Mouse (Mus musculus) liver, embryonic 12.5 days (tissue): ENCODE data around the gene Gm19426. TPM values are rescaled to one million over a fixed set of nuclear protein-coding genes. Genes with fewer than 3 reads are reported as not detected.

ENCODE experiments used
- ATAC-seq: fragments of 200-750 bp; cut with Nextera tagmentation; 2 replicates; pipeline ENCODE4 v1.8.0; 2017; ENCODE audit warnings: moderate number of reproducible peaks, mild to moderate bottlenecking, moderate library complexity
- H3K27ac ChIP-seq: fragments of 300-500 bp; sonication (generic); 2 replicates; pipeline ENCODE4 v1.5.1; 2016; ENCODE audit warnings: mild to moderate bottlenecking
- H3K27me3 ChIP-seq: fragments of 300-500 bp; sonication (generic); replicated peaks from 2 replicates; pipeline ENCODE4 v1.6.1; 2016; ENCODE audit warnings: mild to moderate bottlenecking, moderate library complexity
- H3K36me3 ChIP-seq: fragments of 300-500 bp; sonication (generic); 2 replicates; pipeline ENCODE4 v1.6.1; 2016; ENCODE audit warnings: mild to moderate bottlenecking, moderate library complexity
- H3K4me1 ChIP-seq: fragments of 300-500 bp; sonication (generic); 2 replicates; pipeline ENCODE4 v1.6.1; 2016
- H3K4me2 ChIP-seq: fragments of 300-500 bp; sonication (generic); 2 replicates; pipeline ENCODE4 v1.6.1; 2016; ENCODE audit warnings: mild to moderate bottlenecking, moderate library complexity
- H3K4me3 ChIP-seq: fragments of 300-500 bp; sonication (generic); 2 replicates; pipeline ENCODE4 v1.5.1; 2016; ENCODE audit warnings: mild to moderate bottlenecking, moderate library complexity
- H3K9ac ChIP-seq: fragments of 300-500 bp; sonication (generic); 2 replicates; pipeline ENCODE4 v1.6.1; 2016; ENCODE audit warnings: mild to moderate bottlenecking, moderate library complexity
- H3K9me3 ChIP-seq: fragments of 300-500 bp; sonication (generic); replicated peaks from 2 replicates; pipeline ENCODE4 v1.6.1; 2016; ENCODE audit warnings: mild to moderate bottlenecking, moderate library complexity
- WGBS: fragments of 180-500 bp; shearing (Covaris S2); methylation state at CpG from one replicate; pipeline ENCODE4 v1.1.7; 2016; ENCODE audit not compliant: insufficient replicate concordance; 5-methylcytosine and 5-hydroxymethylcytosine counted together
- polyA plus RNA-seq: library from polyadenylated mRNA; unstranded; fragments of >200 nt; fragmentation: Nextera tagmentation; extraction: Ambion mirVana; gene quantifications from 2 replicates; pipeline ENCODE4 v1.2.1, GENCODE M21; 2016

The Gm19426 gene
- 3.8 and 3.9 TPM in 2 replicates for polyA plus RNA-seq

DNA sequence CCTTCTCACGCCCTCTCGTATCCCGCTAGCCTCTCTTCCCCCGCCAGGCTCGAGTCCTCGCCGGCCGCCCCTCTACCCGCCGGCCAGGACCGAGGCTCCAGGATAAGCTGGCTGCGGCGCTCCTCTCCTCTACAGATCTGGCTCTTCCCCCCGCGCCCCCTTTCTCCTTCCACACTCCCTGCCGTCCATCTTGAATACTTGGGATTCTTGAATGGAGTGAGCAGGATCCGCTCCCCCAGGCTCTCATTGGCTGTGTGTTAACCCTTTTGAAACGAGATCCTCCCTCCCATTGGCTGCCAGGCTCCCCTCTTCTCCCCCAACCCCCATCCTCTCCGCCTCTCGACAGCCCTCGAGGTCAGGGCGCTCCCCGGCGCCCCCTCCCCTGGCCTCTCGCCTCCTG, at the start of gene Gm19426:
Gm19426 (minus strand) TSS at position 95 of the 400 bp plus-strand sequence.
- Histone ChIP-seq H3K27ac (peak within 1 kb of the TSS; percentile 90), H3K4me2 (peak within 1 kb of the TSS; percentile 89), H3K4me1 (peaks cover 70% of the 10 kb centered on the region), H3K27me3 (peaks cover 15% of the 10 kb centered on the region; the same call in 1 of the 2 replicates), H3K4me3 (peak within 1 kb of the TSS; percentile 76), H3K9me3 (no peaks in the 10 kb centered on the region), H3K9ac (peak within 1 kb of the TSS; percentile 90), H3K36me3 (peaks cover 35% of the 10 kb centered on the region)
- ATAC-seq = peak; percentile 82
- WGBS = 1% methylated on average over 24 of the region's 25 CpGs

DNA sequence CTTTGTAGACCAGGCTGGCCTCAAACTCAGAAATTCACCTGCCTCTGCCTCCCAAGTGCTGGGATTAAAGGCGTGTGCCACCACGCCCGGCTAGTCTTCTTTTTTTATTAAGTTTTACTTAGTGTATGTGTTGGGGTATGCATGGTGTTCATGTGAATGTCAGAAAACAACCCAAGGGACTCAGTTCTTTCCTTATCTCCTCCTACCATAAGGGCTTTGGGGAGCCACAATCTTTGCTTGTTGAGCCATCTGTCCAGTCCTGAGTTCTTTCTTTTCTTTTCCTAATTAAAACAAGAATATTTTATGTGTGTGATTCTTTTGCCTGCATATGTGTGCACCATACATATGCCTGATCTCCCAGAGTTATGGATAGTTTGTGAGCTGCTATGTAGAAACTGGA, 49.7 kb upstream of the Gm19426 start:
- H3K27me3 ChIP-seq = peaks cover 23% of the 10 kb centered on the region
- ATAC-seq = peak; percentile 78
- peak overlapping the region; percentile 49 for H3K27ac ChIP-seq
- peak overlapping the region; percentile 11 for H3K4me2 ChIP-seq
- H3K4me1 ChIP-seq = peaks cover 60% of the 10 kb centered on the region
- H3K4me3 ChIP-seq = no peak overlapping the region
- H3K9me3 ChIP-seq = peaks cover 20% of the 10 kb centered on the region
- no peak overlapping the region for H3K9ac ChIP-seq
- peaks cover 5% of the 10 kb centered on the region; the same call in 1 of the 2 replicates for H3K36me3 ChIP-seq
- 32% methylated on average over 3 of the region's 3 CpGs for WGBS

DNA sequence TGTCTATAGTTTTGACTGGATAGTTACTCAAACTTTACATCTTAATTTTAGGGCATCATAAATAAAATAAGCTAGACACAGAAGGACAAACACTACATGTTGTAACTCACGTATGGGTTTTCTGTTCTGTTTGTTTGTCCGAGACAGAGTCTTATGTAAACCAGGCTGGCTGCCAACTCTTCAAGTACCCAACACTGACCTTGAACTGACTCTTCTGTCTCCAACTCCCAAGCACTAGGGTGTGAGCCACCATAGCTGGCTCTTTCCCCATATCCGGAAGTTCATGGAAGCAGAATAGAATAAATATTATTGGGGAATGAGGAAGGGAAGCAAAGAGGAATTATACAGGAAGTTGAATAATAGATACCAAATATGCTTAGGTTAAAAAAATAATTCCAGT, 49.1 kb upstream of the Gm19426 start:
- 75% methylated on average over 3 of the region's 3 CpGs for WGBS
- Histone ChIP-seq H3K9me3 (peaks cover 20% of the 10 kb centered on the region), H3K27me3 (peaks cover 29% of the 10 kb centered on the region), H3K4me2 (peak overlapping the region; percentile 23), H3K27ac (no peak overlapping the region), H3K9ac (no peak overlapping the region), H3K4me1 (peaks cover 55% of the 10 kb centered on the region), H3K4me3 (peak overlapping the region; percentile 16; the same call in 1 of the 2 replicates), H3K36me3 (peaks cover 5% of the 10 kb centered on the region; the same call in 1 of the 2 replicates)
- ATAC-seq = no peak

DNA sequence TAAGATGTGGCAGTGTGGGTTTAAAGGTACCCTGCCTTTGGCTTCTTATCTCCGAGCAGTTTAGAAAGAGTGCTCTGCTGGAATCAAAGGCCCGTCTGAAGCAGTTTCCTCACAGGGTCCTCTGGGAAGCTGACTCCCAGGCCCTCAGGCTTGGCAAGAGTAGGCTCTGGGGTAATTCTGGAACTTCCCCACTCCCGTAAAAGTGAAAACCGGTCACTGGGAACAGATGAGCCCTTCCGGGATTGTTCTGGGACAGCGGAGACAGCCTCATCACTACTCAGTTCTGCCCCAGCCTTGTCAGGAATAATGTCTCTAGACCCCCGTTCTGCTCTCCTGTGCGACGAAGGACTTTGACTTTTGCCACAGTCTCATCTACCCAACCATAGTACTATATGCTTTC, 47.0 kb upstream of the Gm19426 start:
- no peak overlapping the region for H3K27ac ChIP-seq
- H3K4me3 ChIP-seq = no peak overlapping the region
- H3K4me1 ChIP-seq = peaks cover 51% of the 10 kb centered on the region
- no peak overlapping the region for H3K4me2 ChIP-seq
- H3K9me3 ChIP-seq = peaks cover 14% of the 10 kb centered on the region
- WGBS = 51% methylated on average over 9 of the region's 9 CpGs
- no peak overlapping the region for H3K9ac ChIP-seq
- peaks cover 37% of the 10 kb centered on the region for H3K27me3 ChIP-seq
- ATAC-seq = no peak
- H3K36me3 ChIP-seq = peaks cover 5% of the 10 kb centered on the region; the same call in 1 of the 2 replicates

DNA sequence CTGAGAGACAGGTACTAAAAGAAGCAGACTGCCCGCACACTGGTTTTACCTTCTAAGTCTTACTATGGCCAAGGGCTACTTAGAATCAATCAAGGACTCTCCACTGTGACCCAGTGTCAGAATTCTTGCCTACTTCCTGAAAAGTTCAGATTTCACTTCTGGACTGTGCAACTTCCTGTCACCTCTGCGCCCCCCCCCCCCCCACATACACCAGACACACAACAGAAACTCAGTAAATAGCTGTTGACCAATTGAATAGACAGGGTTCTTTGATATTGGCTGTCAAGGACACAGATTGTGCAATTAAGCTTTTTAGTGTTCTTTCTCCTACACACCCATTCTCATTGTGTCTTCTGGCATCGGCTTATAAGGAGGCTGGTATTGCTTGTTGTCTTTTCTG, 44.9 kb upstream of the Gm19426 start:
- ATAC-seq = no peak

DNA sequence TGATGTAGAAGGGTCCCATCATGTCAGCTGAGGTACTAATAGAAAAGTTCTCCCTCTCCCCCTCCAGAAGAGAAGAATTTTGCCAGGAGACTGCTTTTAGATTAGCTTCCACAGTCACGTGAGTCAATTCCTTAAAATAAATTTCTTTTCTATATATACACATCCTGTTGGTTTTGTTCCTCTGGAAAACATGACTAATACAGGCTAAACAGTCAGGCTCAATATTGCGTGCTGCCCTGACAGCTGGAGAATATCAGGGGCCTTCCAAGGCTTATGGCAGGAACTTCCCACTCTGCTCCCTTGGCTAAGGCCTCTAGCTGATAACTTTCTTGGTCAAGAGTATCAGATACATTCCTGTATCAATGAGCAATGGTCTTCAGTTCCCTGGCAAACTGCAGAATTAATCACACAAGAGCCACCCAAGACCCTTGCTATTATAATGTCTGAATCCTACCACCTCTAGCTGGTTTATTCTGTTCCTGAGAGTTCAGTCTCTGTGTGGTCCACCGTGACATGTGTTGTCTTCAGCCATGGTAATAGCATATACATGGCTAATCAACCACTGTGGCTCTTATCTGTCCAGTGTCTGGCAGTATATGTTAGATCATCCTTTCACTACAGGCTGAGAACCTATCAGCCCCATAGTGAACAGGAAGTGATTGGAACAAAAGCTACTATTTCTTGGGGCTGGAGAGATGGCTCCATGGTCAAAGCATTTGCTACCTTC, 40.5 kb upstream of the Gm19426 start:
- 49% methylated on average over 3 of the region's 3 CpGs for WGBS
- no peak overlapping the region for H3K4me3 ChIP-seq
- H3K4me2 ChIP-seq = no peak overlapping the region
- no peaks in the 10 kb centered on the region for H3K36me3 ChIP-seq
- no peak overlapping the region for H3K9ac ChIP-seq
- 0 out of 2 replicates have a peak overlapping the region, but pooled peaks have one; percentile 17 for H3K27ac ChIP-seq
- peaks cover 27% of the 10 kb centered on the region for H3K27me3 ChIP-seq
- peaks cover 15% of the 10 kb centered on the region for H3K4me1 ChIP-seq
- no peaks in the 10 kb centered on the region for H3K9me3 ChIP-seq
- no peak for ATAC-seq

More for the DNA sequence above, 44.9 kb upstream of the Gm19426 start:
- Histone ChIP-seq H3K9me3 (no peaks in the 10 kb centered on the region), H3K27me3 (peaks cover 37% of the 10 kb centered on the region), H3K27ac (no peak overlapping the region), H3K36me3 (no peaks in the 10 kb centered on the region), H3K4me3 (no peak overlapping the region), H3K4me2 (no peak overlapping the region), H3K4me1 (peaks cover 37% of the 10 kb centered on the region), H3K9ac (no peak overlapping the region)
- WGBS = 46% methylated on average over 3 of the region's 3 CpGs

DNA sequence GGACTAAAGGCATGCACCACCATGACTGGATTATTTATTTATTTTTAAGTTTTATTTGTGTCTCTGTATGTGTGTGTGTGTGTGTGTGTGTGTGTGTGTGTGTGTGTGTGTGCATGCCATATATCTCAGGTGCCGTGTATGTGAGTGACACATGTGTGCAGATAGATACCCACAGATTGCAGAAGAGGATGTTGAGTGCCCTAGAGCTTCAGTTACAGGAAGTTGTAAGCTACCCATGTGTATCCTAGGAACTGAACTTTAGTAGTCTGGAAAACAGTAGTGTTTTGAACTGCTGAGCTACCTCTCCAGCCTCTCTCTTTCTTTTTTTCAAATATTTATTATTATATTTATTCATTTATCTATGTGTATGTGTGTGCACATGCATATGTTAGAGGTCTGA, 39.9 kb upstream of the Gm19426 start:
- Histone ChIP-seq H3K9me3 (no peaks in the 10 kb centered on the region), H3K9ac (no peak overlapping the region), H3K36me3 (no peaks in the 10 kb centered on the region), H3K4me1 (peaks cover 10% of the 10 kb centered on the region), H3K27ac (no peak overlapping the region), H3K27me3 (peaks cover 30% of the 10 kb centered on the region), H3K4me3 (no peak overlapping the region), H3K4me2 (no peak overlapping the region)
- WGBS = 18% methylated on average over 1 of the region's 1 CpGs
- ATAC-seq = no peak

DNA sequence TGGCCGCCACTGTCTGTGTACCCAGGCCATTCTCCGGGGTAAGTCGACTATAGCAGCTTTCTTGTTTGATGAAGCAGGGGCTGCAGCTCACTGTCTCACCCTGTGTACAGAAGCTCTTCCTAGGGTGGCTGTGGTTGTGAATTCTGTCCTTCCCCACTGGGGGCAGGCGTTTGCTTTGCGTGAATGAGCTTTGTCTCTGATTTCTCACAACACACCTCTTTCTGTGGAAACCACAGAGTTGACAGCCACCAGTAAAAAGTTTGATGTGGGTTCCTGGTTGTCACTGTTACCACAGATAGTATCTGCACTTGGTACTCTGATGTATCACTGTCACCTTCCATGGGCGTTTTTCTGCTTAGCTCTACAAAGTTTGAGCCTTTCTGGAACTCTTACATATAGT, 35.8 kb upstream of the Gm19426 start:
- no peak for ATAC-seq
- no peak overlapping the region for H3K9ac ChIP-seq
- no peaks in the 10 kb centered on the region for H3K9me3 ChIP-seq
- H3K27me3 ChIP-seq = peaks cover 49% of the 10 kb centered on the region
- no peaks in the 10 kb centered on the region for H3K36me3 ChIP-seq
- 38% methylated on average over 6 of the region's 6 CpGs for WGBS
- H3K4me1 ChIP-seq = peaks cover 11% of the 10 kb centered on the region
- no peak overlapping the region for H3K27ac ChIP-seq
- H3K4me3 ChIP-seq = no peak overlapping the region
- no peak overlapping the region for H3K4me2 ChIP-seq

DNA sequence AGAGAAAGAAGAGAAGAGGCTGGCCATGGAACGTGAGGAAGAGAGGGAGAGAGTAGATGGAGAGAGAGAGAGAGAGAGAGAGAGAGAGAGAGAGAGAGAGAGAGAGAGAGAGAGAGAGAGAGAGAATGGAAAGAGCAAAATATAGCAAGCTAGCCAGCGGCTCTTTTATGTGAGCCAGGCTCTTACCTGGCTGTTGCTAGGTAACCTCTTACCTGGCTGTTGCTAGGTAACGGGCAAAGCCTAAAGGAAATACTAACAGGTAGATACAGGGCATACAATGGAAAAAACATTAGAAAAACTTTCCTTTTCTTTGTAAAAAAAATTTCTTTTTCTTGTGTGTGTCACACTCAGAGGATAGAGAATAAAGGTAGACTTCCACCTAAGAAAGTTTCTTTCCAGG, 34.3 kb upstream of the Gm19426 start:
- Histone ChIP-seq H3K9me3 (no peaks in the 10 kb centered on the region), H3K4me2 (no peak overlapping the region), H3K4me3 (no peak overlapping the region), H3K9ac (no peak overlapping the region), H3K27ac (no peak overlapping the region), H3K36me3 (0 out of 2 replicates have a peak, but pooled peaks cover 3% of the 10 kb centered on the region), H3K4me1 (peaks cover 10% of the 10 kb centered on the region), H3K27me3 (peaks cover 63% of the 10 kb centered on the region)
- no peak for ATAC-seq
- WGBS = 53% methylated on average over 3 of the region's 3 CpGs

DNA sequence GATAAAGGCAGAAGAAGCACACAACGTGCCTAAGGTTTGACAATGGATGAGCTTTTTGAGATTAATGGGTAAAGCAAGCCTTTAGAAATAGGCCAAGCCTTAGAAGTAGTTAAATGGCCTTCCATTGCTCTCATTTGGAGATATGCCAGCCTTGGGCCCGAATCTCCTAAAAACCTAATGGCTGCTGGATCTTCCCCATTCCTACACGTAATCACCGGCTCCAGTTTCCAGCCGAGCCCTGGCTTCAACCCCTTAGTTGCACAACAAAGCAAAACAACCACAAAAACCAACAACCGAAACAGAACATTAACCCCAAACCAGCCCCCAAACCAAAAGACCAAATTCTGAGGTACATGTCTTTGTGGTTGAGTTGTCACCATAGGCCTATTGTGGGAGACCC, 32.2 kb upstream of the Gm19426 start:
- peaks cover 10% of the 10 kb centered on the region for H3K4me1 ChIP-seq
- 0 out of 2 replicates have a peak, but pooled peaks cover 3% of the 10 kb centered on the region for H3K36me3 ChIP-seq
- no peaks in the 10 kb centered on the region for H3K9me3 ChIP-seq
- H3K27ac ChIP-seq = no peak overlapping the region
- WGBS = 59% methylated on average over 6 of the region's 6 CpGs
- no peak for ATAC-seq
- no peak overlapping the region for H3K9ac ChIP-seq
- H3K27me3 ChIP-seq = peaks cover 74% of the 10 kb centered on the region
- no peak overlapping the region for H3K4me3 ChIP-seq
- H3K4me2 ChIP-seq = no peak overlapping the region

DNA sequence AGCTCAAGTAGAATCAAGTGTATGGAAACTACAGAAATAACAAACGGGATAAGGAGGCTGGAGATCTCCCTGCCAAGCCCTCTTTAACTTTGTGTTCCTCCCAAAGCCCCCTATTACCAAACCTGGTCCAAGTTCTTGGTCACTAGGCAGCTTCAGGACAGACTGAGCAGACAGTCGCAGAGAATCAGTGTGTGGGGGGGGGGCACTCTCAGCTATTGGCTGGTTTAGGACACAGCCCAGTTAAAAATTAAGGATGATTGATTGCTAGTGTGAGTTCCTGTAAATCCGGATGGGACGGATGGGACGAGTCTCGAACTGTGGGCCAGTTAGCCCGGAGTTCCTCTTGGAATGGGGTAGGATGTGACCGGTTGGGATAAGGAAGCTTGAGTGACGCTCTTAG, 31.8 kb upstream of the Gm19426 start, which contains the start of gene Serping1:
Serping1 (minus strand) TSS at position 204 of the 400 bp plus-strand sequence.
- H3K27ac ChIP-seq = peak within 1 kb of the TSS; percentile 37; the same call in 1 of the 2 replicates
- peak; percentile 56 for ATAC-seq
- WGBS = 68% methylated on average over 9 of the region's 9 CpGs
- H3K4me3 ChIP-seq = peak within 1 kb of the TSS; percentile 38
- 0 out of 2 replicates have a peak, but pooled peaks cover 3% of the 10 kb centered on the region for H3K36me3 ChIP-seq
- peaks cover 10% of the 10 kb centered on the region for H3K4me1 ChIP-seq
- no peaks in the 10 kb centered on the region for H3K9me3 ChIP-seq
- H3K4me2 ChIP-seq = peak within 1 kb of the TSS; percentile 48
- H3K27me3 ChIP-seq = peaks cover 78% of the 10 kb centered on the region
- H3K9ac ChIP-seq = peak within 1 kb of the TSS; percentile 47

DNA sequence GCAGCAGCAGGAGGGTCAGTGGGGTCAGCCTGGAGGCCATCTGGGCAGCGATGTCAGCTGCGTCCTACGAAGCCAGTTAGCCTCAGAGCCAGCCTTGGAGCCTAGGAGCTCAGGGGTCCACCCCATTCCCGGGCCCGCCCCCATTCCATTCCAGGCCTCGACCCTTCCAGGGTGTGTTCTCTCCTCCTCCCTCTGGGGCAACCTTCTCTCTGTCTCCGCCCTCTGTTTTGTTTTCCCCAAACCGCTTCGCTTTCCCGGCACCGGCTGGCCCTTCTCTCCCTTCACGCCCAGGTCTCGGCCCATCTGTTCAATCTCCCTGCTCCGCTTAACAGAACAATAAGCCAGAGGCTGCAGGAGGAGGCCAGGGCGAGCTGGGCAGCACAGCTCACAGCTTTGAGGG, 31.3 kb upstream of the Gm19426 start:
- peak; percentile 58 for ATAC-seq
- H3K4me2 ChIP-seq = peak overlapping the region; percentile 48
- no peaks in the 10 kb centered on the region for H3K9me3 ChIP-seq
- 12% methylated on average over 14 of the region's 15 CpGs for WGBS
- H3K4me1 ChIP-seq = peaks cover 10% of the 10 kb centered on the region
- H3K27ac ChIP-seq = peak overlapping the region; percentile 37; the same call in 1 of the 2 replicates
- 0 out of 2 replicates have a peak, but pooled peaks cover 3% of the 10 kb centered on the region for H3K36me3 ChIP-seq
- H3K4me3 ChIP-seq = peak overlapping the region; percentile 38
- peak overlapping the region; percentile 47 for H3K9ac ChIP-seq
- H3K27me3 ChIP-seq = peaks cover 82% of the 10 kb centered on the region
